Mouse (Mus musculus) midbrain, embryonic 16.5 days (tissue): ENCODE results near the gene Incenp. TPM values are rescaled to one million over a fixed set of nuclear protein-coding genes. Genes with fewer than 3 reads are reported as not detected.
"Not testable (repeated sequence)": the region's sequence is repeated elsewhere in the genome, so short reads cannot be mapped to it uniquely, and the experiment has no call there.

Experiments used
- ATAC-seq: fragments of 200-750 bp; cut with Nextera tagmentation; 2 replicates; pipeline ENCODE4 v1.8.0; 2017; ENCODE audit warnings: moderate TSS enrichment
- H3K27ac ChIP-seq: fragments of 300-500 bp; sonication (generic); 2 replicates; pipeline ENCODE4 v1.5.1; 2014; ENCODE audit warnings: mild to moderate bottlenecking, low read length, mixed read lengths
- H3K27me3 ChIP-seq: fragments of 300-500 bp; sonication (generic); 2 replicates; pipeline ENCODE4 v1.6.1; 2014; ENCODE audit warnings: low read depth, low read length, mixed read lengths; ENCODE audit not compliant: control insufficient read depth, insufficient read depth
- H3K36me3 ChIP-seq: fragments of 300-500 bp; sonication (generic); 2 replicates; pipeline ENCODE4 v1.6.1; 2014; ENCODE audit warnings: mild to moderate bottlenecking, low read length, moderate library complexity, mixed read lengths; ENCODE audit not compliant: control insufficient read depth, insufficient read depth
- H3K4me1 ChIP-seq: fragments of 300-500 bp; sonication (generic); 2 replicates; pipeline ENCODE4 v1.6.1; 2014; ENCODE audit warnings: mild to moderate bottlenecking, low read length, mixed read lengths; ENCODE audit not compliant: control insufficient read depth, insufficient read depth
- H3K4me2 ChIP-seq: fragments of 300-500 bp; sonication (generic); 2 replicates; pipeline ENCODE4 v1.6.1; 2014; ENCODE audit warnings: mild to moderate bottlenecking, low read length, mixed read lengths
- H3K4me3 ChIP-seq: fragments of 300-500 bp; sonication (generic); 2 replicates; pipeline ENCODE4 v1.5.1; 2014; ENCODE audit warnings: low read depth, mild to moderate bottlenecking, low read length, moderate library complexity, mixed read lengths
- H3K9ac ChIP-seq: fragments of 300-500 bp; sonication (generic); 2 replicates; pipeline ENCODE4 v1.6.1; 2014; ENCODE audit warnings: low read depth, low read length, mixed read lengths
- H3K9me3 ChIP-seq: fragments of 300-500 bp; sonication (generic); replicated peaks from 2 replicates; pipeline ENCODE4 v1.6.1; 2014; ENCODE audit warnings: mild to moderate bottlenecking, low read length, mixed read lengths; ENCODE audit not compliant: control insufficient read depth, poor library complexity, severe bottlenecking
- WGBS: fragments of 180-500 bp; shearing (Covaris S2); extraction: QIAGEN DNeasy Blood & Tissue Kit; methylation state at CpG from one replicate; pipeline ENCODE4 v1.1.7; 2014; 5-methylcytosine and 5-hydroxymethylcytosine counted together
- polyA plus RNA-seq: library from polyadenylated mRNA; unstranded; fragments of >200 nt; fragmentation: Nextera tagmentation; extraction: Ambion mirVana; gene quantifications from 2 replicates; pipeline ENCODE4 v1.2.1, GENCODE M21; 2015

Incenp gene
- polyA plus RNA-seq, 1 experiment from 2014 or later: 20.0 TPM

DNA sequence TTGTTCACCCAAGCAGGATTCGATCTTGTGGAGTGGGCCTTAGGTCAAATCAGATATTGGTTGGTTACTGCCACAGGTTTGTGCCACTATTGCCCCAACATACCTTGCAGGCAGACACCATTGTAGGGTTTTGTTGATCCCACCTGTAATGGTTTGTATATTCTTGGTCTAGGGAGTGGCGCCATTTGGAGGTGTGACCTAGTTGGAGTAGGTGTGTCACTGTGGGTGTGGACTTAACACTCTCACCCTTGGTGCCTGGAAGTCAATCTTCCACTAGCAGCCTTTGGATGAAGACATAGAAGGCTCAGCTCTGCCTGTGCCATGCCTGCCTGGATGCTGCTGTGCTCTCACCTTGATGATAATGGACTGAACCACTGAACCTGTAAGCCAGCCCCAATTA, 1.3 kb upstream of the Incenp start:
- H3K4me2 ChIP-seq, H3K4me3 ChIP-seq, H3K27me3 ChIP-seq, H3K36me3 ChIP-seq, H3K27ac ChIP-seq, ATAC-seq, H3K9ac ChIP-seq, H3K9me3 ChIP-seq: not testable (repeated sequence)
- H3K4me1 ChIP-seq: peaks cover 16% of the 10 kb centered on the region
- WGBS: 93% methylated on average over 2 of the region's 2 CpGs

GRCm38 (mm10) chr19:9899780-9900146, 412 bp upstream of the Incenp start:
- H3K27me3 ChIP-seq: no peaks in the 10 kb centered on the region
- peak; percentile 92 for ATAC-seq
- 7% methylated on average over 10 of the region's 10 CpGs for WGBS
- no peaks in the 10 kb centered on the region for H3K36me3 ChIP-seq
- peak overlapping the region; percentile 59 for H3K4me2 ChIP-seq
- H3K4me3 ChIP-seq: peak overlapping the region; percentile 88
- H3K9ac ChIP-seq: peak overlapping the region; percentile 64
- H3K27ac ChIP-seq: peak overlapping the region; percentile 88
- H3K9me3 ChIP-seq: no peaks in the 10 kb centered on the region
- H3K4me1 ChIP-seq: peaks cover 16% of the 10 kb centered on the region

- no peak for ATAC-seq
- Histone ChIP-seq H3K27ac (no peak overlapping the region), H3K4me2 (peak overlapping the region; percentile 97), H3K36me3 (0 out of 2 replicates have a peak, but pooled peaks cover 3% of the 10 kb centered on the region), H3K4me1 (peaks cover 16% of the 10 kb centered on the region), H3K4me3 (peak overlapping the region; percentile 88), H3K9me3 (no peaks in the 10 kb centered on the region), H3K27me3 (no peaks in the 10 kb centered on the region), H3K9ac (peak overlapping the region; percentile 68)
- 12% methylated on average over 17 of the region's 17 CpGs for WGBS
Observed at GRCm38 (mm10) chr19:9898339-9899066, 848 bp downstream of the Incenp start.

GRCm38 (mm10) chr19:9896067-9896466, 3.3 kb downstream of the Incenp start:
- 82% methylated on average over 5 of the region's 5 CpGs for WGBS
- no peaks in the 10 kb centered on the region for H3K27me3 ChIP-seq
- H3K9ac ChIP-seq: no peak overlapping the region
- H3K36me3 ChIP-seq: peaks cover 12% of the 10 kb centered on the region; the same call in 1 of the 2 replicates
- no peak overlapping the region for H3K4me2 ChIP-seq
- no peaks in the 10 kb centered on the region for H3K9me3 ChIP-seq
- H3K4me1 ChIP-seq: peaks cover 16% of the 10 kb centered on the region
- ATAC-seq: no peak
- H3K27ac ChIP-seq: no peak overlapping the region
- H3K4me3 ChIP-seq: no peak overlapping the region

DNA sequence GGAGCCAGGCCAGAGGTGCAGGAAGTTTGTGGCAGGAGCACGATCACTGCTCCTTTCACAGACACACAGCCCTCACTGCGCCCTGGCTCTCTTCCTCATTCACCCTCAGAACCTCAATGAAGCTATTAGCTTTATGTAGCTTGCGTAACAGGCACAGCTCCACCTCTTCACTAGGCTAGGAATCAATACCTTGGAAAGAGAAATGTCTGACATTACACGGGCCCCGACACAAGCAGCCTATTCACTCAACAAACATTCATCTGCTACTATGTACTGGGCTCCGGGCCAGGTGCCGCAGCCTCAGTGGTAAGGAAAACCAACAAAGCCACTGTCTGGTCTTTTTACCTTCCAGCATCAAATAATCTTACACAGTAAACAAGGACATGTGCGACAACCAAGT, 12.6 kb downstream of the Incenp start:
- 93% methylated on average over 8 of the region's 8 CpGs for WGBS
- Histone ChIP-seq H3K4me2 (no peak overlapping the region), H3K4me1 (no peaks in the 10 kb centered on the region), H3K27me3 (no peaks in the 10 kb centered on the region), H3K36me3 (peaks cover 23% of the 10 kb centered on the region), H3K27ac (no peak overlapping the region), H3K9ac (no peak overlapping the region), H3K9me3 (no peaks in the 10 kb centered on the region), H3K4me3 (no peak overlapping the region)
- ATAC-seq: no peak

- H3K9me3 ChIP-seq: no peaks in the 10 kb centered on the region
- no peak overlapping the region for H3K27ac ChIP-seq
- no peaks in the 10 kb centered on the region for H3K27me3 ChIP-seq
- no peak for ATAC-seq
- H3K4me3 ChIP-seq: no peak overlapping the region
- H3K36me3 ChIP-seq: peaks cover 24% of the 10 kb centered on the region
- no peaks in the 10 kb centered on the region for H3K4me1 ChIP-seq
- WGBS: 91% methylated on average over 1 of the region's 1 CpGs
- no peak overlapping the region for H3K4me2 ChIP-seq
- H3K9ac ChIP-seq: no peak overlapping the region
Observed at GRCm38 (mm10) chr19:9886348-9886747, 13.0 kb downstream of the Incenp start.

DNA sequence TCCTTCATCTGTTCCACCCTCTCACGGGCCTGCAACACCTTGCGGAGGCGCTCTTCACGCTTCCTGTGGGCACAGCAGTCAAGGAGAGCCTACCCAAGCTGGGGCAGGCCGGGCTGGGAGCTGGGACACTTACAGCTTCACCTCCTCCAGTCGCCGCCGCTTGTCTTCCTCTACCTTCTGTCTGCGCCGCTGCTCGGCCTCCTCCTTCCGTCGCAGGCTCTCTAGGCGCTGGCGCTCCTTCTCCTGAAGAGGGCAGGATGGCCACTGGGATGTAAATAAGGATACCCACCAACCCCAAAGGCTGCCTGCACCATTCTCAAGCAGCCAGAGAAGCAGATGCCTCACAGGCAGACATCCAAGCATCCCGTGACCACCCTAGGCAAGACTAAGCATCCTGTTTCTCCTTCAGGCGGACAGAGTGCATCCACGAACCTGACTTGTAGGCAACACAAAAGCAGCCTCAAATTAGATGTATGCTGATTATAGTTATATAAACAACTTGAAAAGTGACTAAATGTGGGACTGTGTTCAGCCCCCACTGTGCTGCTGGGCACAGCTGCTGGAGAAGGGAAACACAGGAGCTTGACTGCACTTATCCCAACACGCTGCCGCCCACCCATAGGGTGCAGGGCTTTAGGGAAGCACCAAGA, 21.0 kb downstream of the Incenp start:
- Histone ChIP-seq H3K36me3 (peaks cover 36% of the 10 kb centered on the region), H3K4me2 (no peak overlapping the region)
- 97% methylated on average over 20 of the region's 20 CpGs for WGBS

GRCm38 (mm10) chr19:9865466-9865865, 33.9 kb downstream of the Incenp start:
- no peaks in the 10 kb centered on the region for H3K36me3 ChIP-seq
- H3K27me3 ChIP-seq: no peaks in the 10 kb centered on the region
- H3K4me3 ChIP-seq: no peak overlapping the region
- no peak for ATAC-seq
- H3K9ac ChIP-seq: no peak overlapping the region
- H3K27ac ChIP-seq: no peak overlapping the region
- no peaks in the 10 kb centered on the region for H3K9me3 ChIP-seq
- H3K4me1 ChIP-seq: no peaks in the 10 kb centered on the region
- no peak overlapping the region for H3K4me2 ChIP-seq

More for the DNA sequence above, 21.0 kb downstream of the Incenp start:
- Histone ChIP-seq H3K27ac (no peak overlapping the region), H3K27me3 (no peaks in the 10 kb centered on the region), H3K4me1 (no peaks in the 10 kb centered on the region), H3K9ac (no peak overlapping the region), H3K9me3 (no peaks in the 10 kb centered on the region), H3K4me3 (no peak overlapping the region)
- no peak for ATAC-seq

- H3K4me1 ChIP-seq: no peaks in the 10 kb centered on the region
- no peak overlapping the region for H3K4me3 ChIP-seq
- no peaks in the 10 kb centered on the region for H3K36me3 ChIP-seq
- H3K9ac ChIP-seq: no peak overlapping the region
- H3K4me2 ChIP-seq: no peak overlapping the region
- no peak overlapping the region for H3K27ac ChIP-seq
- no peak for ATAC-seq
- 93% methylated on average over 1 of the region's 1 CpGs for WGBS
- no peaks in the 10 kb centered on the region for H3K9me3 ChIP-seq
- H3K27me3 ChIP-seq: no peaks in the 10 kb centered on the region
Observed at GRCm38 (mm10) chr19:9864856-9865255, 34.5 kb downstream of the Incenp start.
